Mouse (Mus musculus) ES-E14 (cell line): ENCODE results near the gene Cadm2.

Experiments used
- HCFC1 ChIP-seq: IDR thresholded peaks from 2 replicates; pipeline ENCODE4 v1.6.1; 2012; ENCODE audit warnings: low read length, inconsistent platforms, borderline replicate concordance; ENCODE audit not compliant: insufficient read depth
- MAFK ChIP-seq: IDR thresholded peaks from 2 replicates; pipeline ENCODE4 v1.6.1; 2014; ENCODE audit warnings: mild to moderate bottlenecking, low read depth, low read length, inconsistent platforms; ENCODE audit not compliant: insufficient read depth
- ZC3H11A ChIP-seq: IDR thresholded peaks from 2 replicates; pipeline ENCODE4 v1.6.1; 2012; ENCODE audit warnings: low read depth, mild to moderate bottlenecking, inconsistent platforms, low read length, borderline replicate concordance
- ZNF384 ChIP-seq: IDR thresholded peaks from 2 replicates; pipeline ENCODE4 v1.6.1; 2012; ENCODE audit warnings: low read depth, low read length, inconsistent platforms

DNA sequence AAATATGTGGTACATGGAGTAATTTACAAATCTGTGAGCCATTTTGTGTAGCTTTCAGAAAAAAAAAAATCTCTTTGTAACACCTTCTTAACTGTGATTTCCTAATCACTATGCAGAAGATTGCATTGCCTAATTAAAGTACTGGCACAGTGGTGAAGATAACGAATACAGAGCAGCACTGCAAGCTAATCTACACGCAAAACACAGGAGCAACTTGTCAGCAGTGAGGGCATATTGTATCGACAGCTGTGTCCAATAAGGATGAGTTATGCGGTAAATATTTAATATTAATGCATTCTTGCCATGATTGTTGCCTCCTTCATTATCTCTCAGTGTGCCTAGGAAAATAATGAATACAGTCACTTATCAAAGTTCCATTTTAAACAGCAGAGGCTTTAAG, 445.3 kb downstream of the Cadm2 start:
- TF ChIP-seq HCFC1: no peak
- no peak for TF ChIP-seq MAFK
- TF ChIP-seq ZC3H11A: no peak
- TF ChIP-seq ZNF384: no peak
